Mouse (Mus musculus) kidney, adult 9 months (tissue): ENCODE measurements around the gene Rpl14.
A peak's percentile ranks its signal among the peaks of the same experiment; 100 is the strongest.

ENCODE experiments used
- DNase-seq: peaks from one replicate; pipeline ENCODE4 v3.0.0; 2022

The Rpl14 gene

DNA sequence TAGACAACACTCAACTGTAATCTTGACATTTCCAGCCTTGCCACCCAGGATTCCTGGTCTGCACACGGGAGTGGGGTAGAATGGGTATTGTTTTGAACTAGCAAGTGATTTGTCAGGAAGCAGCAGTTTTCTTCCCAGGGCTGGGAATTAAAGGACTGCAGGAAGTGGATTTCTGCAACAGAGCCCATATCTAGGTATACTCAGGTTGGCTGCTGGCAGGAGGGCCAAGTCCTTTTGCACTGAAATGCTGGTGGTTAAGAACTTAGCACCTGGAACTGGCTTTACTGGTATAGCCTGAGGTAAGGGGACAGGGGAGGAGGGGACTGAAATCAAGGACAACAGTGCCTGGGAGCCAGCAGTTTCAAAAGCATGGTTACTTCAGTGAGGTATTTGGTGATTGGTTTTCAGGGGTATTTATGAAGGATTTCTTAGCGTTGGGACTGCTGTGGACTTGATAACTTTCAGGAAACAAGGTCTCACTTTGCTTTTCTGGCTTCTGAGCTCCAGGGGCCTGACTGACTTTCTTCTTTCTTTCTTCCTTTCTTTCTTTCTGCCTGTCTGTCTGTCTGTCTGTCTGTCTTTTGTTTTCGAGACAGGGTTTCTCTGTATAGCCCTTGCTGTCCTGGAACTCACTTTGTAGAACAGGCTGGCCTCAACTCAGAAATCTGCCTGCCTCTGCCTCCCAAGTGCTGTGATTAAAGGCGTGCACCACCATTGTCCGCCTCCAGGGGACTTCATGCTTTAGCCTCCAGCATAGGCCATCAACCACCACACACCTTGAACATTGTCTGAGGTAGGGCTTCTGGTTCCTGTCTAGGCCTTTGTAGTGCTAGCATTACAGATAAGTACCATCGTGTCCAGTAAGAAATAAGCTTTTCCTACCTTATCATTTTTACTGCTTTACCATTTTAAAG is 4.8 kb downstream of the Rpl14 start:
- DNase-seq, result no peak

DNA sequence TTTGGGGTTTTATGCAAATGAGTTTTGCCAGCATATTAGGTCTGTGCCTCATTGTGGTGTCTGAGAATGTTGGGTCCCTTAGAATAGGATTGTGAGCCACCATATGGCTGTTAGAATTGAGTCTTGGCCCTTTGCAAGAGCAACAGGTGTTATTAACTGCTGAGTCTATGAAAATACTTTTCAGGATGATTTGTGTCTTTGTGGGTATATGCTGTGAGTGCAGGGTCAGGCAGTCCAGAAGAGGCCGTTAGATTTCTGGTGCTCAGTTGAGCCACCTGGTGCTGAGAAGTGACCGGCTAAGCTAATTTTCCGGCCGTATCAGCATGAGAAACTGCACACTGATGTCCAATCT is 5.4 kb downstream of the Rpl14 start:
- DNase-seq, result no peak

DNA sequence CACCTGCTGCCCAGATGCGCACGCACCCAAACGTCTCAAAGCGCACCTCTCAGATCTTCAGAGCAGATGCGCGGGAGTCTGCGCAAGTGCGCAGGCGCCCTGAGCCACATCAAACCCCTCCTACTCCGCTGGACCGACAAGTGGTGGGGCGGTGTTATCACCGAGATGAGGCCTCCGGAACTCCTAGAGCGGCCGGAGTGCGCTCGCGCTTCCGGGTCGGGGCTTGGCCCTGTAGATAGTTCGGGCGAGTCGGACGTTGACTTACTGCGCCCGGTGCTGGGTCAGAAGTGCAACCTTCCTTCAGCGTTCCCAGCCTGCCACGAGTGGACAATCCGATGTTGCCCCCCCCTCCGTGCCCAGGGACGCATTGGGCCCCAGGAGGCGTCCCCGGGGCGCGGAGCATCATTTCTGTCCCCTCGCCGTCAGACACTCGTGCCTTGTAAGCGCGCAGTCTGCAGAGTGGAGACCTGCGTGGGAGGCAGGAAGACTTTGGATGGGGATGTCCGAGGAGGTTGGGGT is 5.9 kb downstream of the Rpl14 start:
- peak; percentile 91 for DNase-seq

DNA sequence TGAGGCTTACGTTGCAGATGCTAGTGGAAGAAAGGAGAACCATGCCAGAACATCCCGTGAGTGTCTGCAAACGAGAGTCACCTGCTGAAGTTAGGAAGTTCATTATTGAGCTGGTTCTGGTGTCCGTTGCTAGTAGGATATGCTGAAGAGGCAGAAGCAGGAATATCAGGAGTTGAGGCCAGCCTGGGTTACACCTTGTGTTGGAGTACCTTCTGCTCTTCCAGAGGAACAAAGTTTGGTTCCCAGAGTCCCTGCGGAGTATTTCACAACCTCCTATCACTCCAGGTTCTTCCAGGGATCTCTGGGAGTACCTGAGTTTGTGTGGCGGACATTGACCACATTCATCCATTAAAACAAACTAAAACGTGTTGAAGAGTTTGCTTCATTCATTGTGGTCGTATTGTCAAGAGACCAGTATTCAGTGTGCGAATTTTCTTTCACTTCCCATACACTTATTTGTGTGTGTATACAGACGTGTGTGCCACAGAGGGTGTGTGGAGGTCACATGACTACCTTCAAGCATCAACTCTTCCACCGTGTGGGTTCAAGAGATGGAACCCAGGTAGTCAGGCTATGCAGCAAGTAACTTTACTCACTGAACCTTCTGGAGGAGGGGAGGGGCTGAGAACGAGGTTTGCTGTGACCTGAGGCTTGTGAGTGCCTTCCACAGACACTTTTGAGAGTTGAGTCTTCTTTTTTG is 6.6 kb downstream of the Rpl14 start:
- DNase-seq, result no peak

DNA sequence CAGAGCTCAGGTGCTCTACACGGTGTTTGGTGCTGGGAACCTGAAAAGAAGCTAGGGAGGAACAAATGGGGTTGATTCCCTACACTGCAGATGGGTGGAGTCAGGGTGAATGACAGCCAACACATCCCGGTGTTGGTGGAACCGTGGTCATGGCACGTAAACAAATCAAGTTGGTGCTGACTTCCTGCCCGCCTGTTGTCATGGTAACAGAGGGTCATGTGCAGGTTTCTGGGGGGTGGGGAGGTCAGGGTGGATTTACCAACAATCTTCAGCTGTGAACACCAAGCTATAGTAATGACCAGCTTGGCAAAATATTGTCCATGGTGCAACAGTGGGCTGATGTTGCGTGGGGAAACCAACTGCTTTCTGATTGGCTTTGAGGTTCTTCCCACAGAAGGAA is 7.5 kb downstream of the Rpl14 start:
- no peak for DNase-seq

DNA sequence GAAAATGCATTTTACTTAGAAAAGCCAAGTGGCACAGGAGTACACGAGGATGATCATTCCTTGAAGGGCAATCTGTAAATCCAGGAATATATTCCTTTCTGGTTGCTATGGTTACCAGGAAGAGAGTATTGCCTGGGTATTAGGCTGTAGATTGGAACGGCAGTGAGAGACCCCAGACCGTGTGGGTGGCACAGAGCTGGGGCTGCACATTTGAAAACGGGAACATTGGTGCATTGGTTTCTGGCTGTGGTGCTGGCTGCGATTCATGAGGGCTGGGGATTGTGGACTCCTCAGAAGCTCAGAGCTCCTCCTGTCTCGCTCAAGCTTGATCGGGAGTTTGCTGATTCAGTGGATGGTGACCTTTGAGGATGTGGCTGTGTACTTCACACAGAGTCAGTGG is 8.6 kb downstream of the Rpl14 start:
- DNase-seq, result no peak

DNA sequence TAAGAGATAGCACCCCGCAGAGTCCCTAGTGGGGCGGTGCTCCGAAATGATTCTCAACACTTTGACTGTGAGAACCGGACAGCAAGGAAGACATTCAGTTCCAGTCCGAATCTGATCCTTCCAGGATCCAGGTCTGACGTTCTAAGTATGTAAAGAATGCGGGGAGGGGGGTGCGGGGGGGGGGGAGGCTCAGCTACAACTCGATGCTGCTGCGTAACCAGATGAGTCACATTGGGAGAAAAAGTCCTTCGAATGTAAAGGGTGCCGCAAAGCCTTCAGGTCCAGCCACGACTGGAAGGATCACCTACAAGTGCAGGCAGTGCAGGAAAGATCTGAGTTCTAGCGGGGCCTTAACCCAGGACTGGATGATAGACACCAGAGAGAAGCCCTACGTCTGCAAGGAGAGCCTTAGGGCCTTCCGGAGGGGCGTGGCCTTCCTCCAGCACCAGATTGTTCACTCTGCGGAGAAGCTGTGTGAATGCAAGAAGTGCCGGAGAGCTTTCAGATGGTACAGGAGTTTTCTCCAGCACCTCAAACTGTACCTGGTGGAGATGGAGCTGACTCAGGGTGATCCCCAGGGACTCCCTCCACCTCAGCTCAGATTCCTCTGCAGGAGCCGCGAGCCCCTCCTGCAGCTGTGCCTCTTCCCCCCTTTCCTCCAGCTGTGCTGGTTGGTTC is 10.8 kb downstream of the Rpl14 start:
- peak; percentile 52 for DNase-seq

DNA sequence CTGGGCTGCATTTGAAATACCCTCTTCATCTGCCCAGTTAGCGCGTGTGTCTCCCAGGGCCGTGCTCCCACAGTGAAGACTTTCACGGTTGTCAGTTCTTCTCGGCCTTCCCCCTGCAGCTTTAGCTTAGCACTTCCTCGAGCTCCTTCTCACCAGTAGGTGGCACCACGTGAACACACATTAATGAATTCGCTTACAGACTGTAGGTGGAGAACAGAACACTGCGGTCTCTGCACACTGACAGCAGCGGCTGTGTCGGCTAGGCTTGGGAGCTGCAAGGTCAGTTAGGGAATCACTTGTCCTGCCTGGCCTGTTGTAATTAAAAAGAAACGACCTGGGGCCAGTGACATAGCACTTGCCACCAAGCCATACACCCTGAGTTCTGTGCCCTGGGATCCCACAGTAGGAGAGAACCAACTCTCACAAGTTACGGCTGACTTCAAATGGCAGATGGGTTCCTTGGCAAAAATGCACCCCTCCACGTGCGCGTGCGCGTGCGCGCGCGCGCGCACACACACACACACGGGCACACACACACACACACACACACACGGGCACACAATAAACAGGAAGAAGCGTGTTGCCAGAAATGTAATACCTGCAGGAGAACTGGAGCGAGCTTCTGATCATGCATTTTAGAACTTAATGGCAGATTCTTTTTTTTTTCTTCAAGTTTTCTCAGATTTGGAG is 11.5 kb downstream of the Rpl14 start:
- peak; percentile 95 for DNase-seq

DNA sequence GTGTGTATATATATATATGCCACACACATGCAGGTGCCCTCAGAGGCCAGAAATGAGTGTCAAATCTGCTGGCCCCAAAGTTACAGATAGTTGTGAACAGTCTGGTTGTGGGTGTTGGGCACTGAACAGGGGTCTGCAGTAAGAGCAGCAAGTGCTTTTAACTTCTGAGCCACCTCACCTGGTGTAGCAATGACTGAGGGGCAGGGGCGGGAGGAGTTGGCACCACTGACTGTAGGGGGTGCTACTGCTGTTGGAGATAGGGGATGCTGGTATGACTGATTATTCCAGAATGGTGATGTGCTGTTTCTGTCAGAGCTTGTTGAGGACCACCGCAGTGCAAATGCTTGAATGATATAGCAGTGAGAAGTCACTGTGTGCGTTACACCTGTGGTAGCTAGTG is 12.1 kb downstream of the Rpl14 start:
- no peak for DNase-seq

DNA sequence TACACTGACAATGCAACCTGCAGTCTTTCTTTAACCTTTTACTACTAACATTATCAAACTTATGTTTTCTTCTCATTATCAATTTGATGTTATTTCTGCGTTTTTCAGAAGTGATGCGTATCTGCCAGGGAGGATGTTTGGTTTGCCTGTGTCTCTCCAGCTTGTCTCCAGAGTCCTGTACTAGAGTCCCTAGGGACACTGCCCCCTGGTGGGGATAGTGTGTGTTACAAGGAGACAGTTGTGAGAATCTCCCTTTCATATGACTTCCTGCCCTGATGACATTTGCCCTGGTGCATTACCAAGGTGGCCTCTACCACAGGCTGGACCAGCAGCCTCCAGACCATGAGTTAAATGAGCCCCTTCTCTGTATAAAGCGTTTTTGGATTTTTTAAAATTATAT is 15.3 kb downstream of the Rpl14 start:
- peak; percentile 83 for DNase-seq

DNA sequence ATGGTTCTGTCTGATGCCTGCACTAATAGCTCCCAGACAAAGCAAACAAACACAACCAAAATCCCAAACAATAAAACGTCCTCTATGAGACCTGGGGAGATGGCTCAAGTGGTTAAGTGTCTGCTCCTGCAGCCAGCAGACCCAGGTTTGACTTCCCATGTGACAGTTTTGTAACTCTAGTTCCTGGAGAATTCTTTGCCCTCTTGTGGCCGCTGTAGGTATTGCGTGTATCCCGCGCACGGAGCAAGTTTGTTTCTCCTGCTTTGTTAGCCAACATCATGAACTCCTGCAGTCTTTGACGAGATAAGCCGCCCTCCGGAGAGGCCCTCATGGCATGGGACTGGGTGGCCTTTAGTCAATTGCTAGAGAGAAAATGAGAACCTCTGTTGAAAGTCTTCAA is 20.2 kb downstream of the Rpl14 start:
- peak; percentile 78 for DNase-seq

DNA sequence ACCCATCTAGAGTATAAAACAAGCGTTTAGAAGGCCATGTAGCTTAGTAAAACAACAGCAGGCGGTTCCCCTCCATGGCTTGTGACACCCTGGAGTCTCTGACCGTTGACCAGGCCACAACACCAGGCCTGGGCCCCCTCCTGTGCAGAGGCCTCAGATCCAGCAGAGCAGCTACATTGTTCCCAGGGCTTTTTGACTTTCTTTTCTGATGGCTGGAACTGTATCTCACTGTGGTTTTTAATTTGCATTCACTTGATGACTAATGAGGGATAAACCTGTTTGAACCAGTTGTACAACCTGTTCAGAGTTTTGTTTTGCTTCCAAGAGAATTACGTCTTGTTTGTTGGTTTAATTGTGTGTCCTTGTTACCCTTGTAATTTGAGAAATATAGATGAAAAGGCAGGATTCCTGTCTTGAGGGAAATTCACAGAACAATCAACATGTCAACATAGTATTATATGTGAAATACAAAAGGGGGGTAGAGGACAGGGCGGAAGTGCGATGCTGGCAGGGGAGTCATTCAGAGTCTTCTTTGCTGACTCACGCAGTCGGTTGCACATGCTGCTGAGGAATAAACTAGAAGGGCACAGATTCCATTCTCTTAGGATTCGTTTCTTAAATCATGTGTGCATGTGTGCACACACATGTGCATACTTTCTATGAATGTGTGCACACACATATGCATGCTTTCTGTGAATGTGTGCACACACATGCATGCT is 22.3 kb downstream of the Rpl14 start:
- no peak for DNase-seq

DNA sequence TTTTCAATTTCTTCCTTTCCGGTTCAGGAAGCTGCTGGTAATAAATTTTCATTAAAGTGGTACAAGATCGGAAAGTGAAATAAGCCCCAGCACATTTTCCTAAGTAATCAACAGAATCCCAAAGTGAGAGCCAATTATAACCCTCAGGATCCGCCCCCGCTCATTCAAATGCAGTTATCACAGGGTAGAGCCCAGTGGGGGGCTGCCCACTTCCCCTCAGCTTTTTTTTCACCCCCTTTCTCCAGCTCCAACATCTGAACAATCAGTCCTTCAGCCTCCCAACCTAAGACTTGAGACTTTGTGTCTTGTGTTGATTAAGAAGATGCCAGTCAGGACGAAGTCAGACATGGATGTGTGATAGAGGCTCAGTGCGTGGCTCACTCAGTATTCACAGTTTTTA is 23.6 kb downstream of the Rpl14 start:
- no peak for DNase-seq

DNA sequence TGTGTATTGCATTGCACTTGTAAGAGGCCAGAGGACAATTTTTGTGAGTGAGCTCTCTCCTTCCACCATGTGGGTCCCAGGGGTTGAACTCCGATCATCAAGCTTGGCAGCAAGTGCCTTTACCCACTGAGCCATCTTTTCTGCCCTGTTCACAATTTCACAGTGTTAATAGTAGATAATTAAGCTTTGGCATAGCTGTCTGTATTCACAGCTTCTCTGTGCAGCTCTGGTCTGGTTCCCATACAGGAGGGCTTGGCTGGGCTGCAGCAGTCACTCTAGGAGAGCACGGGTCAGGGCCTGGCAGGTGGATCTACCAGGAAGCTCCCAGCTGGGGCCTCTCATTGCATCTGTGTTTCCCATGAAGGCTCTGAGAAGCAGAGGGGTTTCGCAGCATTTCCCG is 24.1 kb downstream of the Rpl14 start:
- DNase-seq, result no peak

DNA sequence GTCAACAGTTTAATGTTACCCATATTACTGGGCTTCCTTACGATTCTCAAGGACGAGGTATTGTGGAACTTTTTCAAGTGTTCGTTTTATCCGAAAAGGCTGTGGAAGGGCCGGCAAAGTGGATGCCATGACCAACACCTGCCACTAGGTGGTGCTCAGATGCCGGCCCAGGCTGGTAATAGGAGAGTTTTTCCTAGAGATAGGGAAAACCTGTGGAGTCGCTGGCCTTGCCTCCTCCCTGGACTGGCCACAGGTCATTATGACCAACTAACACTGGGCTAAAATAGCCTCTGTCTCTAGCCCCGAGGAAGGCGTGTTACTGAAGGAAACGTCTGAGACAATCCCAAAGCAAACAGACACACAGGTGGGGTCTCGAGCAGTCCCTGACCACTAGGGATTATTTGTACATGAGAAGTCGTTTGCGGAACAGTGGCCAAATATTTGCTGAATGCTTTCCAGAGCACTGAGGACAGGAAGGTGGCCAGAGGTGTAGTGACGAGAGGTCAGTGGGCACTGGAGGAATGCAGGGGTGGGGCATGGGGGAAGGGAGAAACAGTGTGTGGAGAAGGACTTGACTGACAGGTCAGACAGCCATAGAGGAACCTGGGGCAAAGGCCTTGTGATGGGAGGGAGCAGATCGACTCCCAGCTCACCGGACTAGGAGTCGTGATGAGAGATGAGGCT is 30.4 kb downstream of the Rpl14 start:
- peak; percentile 83 for DNase-seq

DNA sequence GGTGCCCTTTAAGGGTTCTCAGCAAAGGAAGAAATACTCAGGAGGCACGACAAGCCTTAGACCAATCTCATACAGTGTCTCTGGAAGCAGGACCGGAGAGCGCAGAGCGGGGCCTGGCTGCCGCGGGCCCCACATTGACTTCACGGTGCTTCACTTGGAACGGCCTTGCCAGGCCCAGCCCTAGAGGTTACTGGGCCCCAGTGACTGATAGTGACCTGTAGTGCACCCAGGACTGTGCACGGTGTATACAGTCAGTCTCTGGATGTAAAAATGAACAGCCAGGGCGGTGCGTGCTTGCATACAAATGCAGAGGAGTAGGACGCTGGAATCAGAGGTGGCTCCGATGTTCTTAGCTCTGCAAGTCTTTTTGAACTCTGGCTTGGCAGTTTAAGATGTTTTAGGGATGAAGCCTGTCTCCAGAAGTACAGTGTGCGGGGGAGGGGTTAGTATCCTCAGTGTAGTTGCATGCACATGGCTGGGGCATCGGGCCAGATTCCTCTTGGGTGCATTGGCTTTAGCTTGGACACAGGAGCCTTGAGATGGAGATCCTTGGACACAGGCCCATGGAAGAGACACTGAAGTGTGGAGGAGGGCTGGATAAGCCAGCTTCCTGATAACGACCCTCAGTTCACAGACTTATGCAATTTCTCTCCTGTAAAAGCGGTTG is 31.1 kb downstream of the Rpl14 start:
- DNase-seq, result peak; percentile 36

DNA sequence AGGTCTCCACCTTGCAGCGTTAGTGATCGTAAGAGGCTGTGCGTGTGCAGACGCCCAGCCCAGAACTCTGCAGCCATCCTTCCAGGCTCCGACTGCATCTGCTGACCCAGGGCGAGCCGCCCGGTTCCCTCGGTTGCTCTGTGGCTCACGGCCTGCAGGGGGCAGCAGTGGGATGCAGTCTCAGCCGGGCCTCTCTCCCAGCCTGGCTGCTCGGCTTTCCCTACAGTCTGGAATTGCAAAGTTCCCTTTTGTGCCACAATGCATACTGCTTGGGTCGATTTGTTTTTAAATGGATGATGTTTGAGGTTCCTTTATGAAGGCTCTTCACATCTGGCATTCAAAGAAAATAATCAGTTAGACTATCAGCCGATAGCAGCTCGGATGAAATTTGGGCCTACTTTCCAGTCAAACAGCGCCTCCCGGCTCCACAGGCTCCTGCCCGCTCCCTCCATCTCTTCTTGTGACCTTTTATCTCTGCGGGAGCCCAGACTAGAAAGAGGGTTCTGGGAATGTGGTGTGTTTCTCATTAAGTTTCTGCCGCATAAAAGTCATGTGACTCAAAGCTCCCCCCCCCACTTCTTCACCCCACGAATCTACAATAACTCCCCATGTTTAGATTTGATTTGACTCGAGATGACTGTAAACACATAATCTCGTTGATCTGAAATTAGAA is 31.7 kb downstream of the Rpl14 start:
- DNase-seq, result peak; percentile 92

DNA sequence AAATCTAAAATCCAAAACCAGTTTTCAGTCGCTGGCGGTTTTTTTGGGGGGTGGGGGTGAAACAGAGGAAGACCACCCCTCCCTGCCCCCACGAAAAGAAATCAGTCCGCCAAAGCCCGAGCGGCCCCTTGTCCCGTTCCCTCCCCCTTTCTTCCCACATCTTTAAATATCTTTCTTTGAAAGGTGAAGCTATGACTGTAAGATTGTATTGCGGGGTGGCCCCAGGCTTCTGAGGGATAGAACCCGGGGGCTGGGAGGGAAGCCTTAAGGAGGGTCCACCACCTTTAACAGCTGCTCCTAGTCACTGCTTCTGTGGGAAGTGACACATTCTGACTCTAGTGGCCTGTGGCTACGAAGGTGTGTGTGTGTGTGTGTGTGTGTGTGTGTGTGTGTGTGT is 32.3 kb downstream of the Rpl14 start:
- DNase-seq, result no peak

DNA sequence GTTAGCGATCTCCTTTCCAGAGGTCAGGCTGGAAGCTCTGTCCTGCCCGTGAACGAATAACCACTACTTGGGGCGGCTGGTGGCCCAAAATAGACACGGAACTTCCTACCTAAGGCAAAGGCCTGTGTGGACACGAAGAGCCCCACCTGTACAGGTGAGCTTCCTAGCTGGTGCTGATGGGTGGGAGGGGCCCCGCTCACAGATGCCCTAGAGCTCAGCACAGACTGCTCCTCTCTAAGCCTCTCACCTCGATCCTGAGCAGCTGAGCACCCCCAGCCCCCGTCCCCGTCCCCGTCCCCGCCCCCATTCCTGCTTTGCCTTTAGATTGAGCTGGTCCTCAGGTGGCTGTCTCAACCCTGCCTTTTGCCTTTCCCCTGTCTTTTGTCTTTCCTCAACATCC is 32.7 kb downstream of the Rpl14 start:
- no peak for DNase-seq

DNA sequence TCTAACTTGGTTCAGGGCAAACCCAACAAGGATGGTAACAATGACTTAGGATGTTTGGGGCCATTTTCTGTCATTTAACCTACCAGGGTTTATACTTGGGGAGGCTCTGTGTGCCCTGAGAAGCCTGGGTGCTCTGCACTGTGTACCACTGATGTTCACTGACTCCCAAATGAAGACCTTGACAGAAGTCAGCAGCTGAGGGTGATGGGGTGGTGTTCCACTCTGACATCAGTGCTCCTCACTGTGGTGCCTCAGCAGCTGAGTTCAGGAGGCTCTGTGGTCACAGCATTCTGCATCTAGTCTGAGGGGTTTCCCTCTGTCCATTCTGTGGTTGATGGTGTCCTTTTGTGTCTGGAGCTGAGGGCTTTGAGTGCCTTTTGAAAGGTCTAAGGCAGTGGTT is 39.8 kb downstream of the Rpl14 start:
- no peak for DNase-seq

DNA sequence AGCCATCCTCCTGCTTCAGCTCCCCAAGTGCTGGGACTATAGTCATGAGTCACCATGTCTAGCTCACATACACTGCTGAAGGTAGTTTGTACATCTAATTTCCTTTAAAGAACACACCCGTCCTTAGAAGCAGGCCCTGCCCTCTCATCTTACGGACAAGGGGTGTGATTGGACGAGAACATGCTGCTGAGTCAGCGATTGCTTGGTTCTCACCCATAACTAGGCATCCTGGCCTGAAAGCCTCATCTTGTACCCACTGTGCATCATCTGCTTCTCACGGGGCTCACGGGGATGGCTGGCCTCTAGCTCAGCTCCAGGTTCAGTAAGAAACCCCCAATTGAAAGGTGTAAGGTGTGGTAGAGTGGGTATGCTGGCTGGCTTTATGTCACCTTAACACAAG is 42.8 kb downstream of the Rpl14 start:
- DNase-seq, result no peak
